Mouse (Mus musculus) gastrocnemius, postnatal 25 days (tissue): ENCODE results near the gene Gm49384. TPM values are rescaled to one million over a fixed set of nuclear protein-coding genes. Genes with fewer than 3 reads are reported as not detected.

ENCODE experiments used
- DNase-seq: peaks from one replicate; pipeline ENCODE4 v3.0.0; 2022
- total RNA-seq, 2 experiments: library from RNA; stranded (reverse); gene quantifications; 1 replicate in 1 of 2; 2 replicates in 1 of 2; pipeline ENCODE4 v1.2.3; 2021

Gm49384 gene
- total RNA-seq, 2 experiments from 2014 or later: 1.8 to 2.4 TPM

DNA sequence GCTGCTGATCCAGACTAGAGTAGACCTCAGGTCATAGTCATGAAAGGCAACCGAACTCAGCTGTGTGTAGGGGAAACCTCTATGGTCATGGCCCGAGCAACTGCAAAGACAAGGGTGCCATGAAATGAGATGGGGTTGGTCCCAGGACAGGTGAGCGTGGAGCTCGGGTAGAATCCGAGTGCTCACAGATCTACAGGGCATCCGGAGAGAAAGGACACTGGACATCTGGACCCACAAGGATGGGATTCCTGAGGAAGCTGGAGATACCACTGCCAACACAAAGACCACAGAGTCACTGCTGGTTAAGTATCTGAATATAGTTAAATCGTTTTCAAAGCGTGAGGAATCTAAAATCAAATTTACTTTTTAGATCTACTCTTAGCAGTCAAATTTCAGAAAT lies 3.3 kb upstream of the Gm49384 start:
- DNase-seq: no peak

DNA sequence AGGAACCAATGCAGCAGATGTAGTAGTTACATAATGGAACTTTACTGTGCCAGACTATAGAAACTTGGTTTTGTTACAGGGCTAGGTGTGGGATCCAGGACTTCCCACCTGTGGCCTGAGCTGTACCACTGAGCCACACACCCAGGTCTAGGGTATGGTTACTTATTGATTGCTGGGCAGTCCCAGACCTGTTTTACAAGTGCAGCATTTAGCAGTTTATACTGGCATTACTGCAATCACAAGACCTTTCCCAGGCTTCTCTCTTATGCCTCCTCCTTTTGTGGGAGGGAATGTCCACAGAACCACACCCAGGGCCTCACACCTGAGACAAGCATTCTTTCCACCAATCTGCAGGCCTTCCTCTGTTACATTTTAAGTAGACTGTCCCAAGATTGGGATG lies 5.1 kb downstream of the Gm49384 start:
- no peak for DNase-seq

DNA sequence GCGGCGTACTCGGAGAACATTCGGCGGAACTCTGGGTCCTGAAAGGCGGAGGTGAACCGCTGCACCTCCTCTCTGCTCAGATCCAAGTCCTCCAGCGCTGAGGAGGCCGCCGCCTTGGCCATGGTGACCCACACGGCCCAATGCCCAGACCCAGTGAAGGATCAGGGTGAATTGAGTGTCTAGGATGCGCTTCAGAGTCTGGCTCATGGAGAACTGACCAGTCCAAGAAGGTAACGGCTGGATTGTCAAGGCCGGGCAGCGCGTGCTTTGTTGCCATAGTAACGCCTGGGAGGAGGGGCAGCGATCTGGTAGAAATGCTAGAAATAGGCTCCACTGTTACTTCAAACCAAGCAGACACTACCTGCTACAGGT lies 5.9 kb downstream of the Gm49384 start, which contains the start of gene Dnaaf2:
TSS of gene Dnaaf2 (minus strand) at position 266 of the 372 bp plus-strand sequence.
- DNase-seq: no peak

DNA sequence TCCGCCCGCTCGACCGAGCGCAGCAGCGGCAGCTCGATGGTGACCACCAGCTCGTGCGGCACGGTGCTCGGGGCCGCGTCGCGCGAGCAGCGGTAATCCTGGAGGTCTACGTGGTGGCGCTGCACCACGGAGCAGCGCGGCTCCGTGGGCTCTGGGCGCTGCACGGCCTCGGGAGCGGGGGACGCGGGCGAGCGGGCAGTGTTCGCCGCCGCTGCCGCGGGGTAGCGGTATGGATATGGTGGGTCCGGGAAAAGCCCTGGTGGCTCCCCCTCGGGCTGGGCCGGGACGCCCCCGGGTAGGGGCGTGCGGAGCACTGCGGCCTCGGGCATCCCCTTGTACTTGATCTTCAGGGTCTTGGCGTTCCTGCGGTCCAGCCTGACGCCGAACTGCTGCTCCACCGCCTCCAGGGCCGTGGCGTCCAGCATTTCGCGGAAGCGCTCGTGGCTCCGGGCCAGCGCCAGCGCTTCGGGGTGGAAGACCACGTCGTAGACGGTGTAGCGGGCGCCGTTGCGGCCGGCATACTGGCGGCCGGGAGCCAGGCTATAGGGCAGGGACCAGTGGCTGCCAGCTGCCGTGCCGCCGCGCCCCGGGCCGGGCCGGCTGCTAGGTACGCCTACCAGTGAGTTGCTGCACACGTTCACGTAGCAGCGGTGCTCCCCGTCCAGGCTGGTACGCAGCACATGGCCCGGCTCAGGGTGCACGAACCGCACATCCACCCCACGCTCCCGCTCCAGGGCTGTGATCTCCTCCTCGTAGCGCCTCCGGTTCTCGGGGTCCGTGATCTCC lies 6.5 kb downstream of the Gm49384 start:
- DNase-seq: peak; percentile 36

DNA sequence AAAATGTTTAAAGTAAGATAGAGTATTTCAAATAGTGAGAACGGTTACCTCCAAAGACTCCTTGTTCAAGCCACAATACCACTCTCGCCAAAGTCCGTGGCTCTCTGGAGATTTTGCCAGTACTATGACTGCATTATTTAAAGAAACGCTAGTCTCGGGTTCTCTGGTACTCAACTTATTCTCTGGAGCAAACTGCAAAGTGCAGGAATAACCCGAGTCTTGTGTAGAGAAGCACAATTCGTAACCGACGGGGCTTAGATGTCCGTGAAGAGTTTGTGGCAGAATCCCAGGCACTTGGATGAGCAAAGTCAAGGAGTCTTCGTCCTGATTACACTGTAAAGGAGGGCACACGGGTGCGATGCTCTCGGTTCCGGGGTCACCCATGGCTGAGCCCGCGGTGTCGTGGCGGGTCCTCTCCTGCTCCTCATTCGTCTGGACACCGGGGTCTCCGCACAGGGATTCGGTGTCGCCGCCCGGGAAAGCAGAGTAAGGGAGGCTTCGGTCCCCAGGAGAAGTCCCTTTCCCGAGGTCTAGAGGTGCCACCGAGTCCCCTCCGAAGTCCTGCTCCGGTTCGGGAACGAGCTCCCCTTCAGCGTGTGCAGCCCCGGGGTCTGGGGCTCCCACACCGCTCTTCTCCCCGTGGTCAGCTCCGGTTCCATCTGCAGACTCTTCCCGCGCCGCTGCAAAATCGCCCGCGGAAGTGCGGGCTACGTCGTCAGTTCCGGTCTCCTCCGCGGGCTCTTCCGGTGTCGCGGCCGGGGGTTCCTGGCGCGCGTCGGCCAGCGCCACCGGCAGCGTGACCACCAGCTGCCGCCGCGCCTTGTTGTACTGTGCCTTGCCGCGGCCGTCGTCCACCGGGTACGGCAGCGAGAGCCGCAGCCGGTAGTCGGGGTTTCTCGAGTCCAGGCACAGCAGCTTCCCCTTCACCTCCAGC lies 7.4 kb downstream of the Gm49384 start, which contains the start of gene Gm49383:
TSS of gene Gm49383 (minus strand) at position 661 of the 934 bp plus-strand sequence.
- peak; percentile 50 for DNase-seq

DNA sequence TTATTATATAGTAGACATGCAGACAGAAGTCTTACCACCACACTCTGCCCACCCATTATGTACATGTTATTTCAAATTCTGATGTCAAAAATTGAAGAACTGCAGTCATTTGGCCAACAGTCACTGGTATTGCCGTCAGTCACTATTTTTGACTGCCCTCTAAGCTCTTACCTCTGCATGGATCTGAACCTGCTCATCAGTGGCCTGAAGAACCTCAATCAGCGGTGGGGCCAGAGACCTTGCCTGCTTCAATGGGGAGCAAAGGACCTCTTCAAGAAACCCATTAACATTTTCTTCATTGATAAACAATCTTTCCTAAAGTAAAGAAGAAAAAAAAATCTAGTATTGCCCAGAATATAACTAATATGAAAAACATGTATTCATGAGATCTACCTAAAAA lies 11.4 kb downstream of the Gm49384 start:
- DNase-seq: no peak

DNA sequence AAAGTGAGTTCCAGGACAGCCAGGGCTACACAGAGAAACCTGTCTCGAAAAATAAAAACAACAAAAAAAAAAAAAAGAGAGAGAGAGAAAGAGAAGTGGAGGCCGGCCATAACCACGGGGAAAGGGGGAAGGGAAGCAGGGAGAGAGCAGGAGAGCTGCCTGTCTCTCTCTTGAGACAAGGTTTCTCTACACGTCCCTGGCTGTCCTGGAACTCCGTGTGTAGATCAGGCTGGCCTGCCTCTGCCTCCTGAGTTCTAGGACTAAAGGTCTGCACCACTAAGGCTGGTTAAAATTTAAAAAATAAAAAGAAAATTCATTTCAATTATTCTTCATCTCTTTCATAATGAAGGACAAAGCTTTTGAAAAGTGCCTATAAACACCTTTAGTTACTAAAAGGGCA lies 12.7 kb downstream of the Gm49384 start:
- DNase-seq: no peak

DNA sequence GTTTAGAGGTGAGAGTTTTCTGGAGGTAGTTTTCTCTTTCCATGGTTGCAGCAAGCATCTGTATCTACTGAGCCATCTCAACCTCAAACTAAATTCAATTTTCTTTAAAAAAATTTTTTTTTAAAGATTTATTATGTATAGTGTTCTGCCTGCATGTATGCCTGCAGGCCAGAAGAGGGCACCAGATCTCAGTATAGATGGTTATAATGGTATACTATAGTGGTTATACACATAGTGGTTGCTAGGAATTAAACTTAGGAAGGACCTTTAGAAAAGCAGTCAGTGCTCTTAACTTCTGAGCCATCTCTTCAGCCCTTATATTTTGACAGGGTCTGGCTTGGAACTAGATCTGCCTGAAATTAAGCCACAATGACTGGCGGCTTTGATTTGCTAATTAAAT lies 13.5 kb downstream of the Gm49384 start:
- no peak for DNase-seq

DNA sequence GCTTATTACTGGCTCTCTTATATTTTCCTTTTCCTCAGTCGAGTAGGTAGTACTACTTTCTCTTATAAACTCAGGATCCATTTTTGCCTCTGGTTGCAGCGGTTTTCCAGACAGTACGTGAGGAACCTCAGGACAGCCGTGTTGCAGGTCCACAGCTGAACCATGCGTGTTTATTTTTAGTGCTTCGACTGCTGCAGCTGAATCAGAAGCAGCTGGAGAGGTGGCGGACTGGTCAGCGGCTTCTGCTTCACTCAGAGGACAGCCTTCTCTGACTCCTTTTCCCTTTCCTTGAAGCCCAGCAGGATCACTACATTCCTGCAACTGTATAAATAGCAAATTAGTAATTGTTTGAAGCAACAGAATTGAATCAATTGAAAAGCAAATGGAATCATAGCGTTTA lies 14.0 kb downstream of the Gm49384 start:
- no peak for DNase-seq

DNA sequence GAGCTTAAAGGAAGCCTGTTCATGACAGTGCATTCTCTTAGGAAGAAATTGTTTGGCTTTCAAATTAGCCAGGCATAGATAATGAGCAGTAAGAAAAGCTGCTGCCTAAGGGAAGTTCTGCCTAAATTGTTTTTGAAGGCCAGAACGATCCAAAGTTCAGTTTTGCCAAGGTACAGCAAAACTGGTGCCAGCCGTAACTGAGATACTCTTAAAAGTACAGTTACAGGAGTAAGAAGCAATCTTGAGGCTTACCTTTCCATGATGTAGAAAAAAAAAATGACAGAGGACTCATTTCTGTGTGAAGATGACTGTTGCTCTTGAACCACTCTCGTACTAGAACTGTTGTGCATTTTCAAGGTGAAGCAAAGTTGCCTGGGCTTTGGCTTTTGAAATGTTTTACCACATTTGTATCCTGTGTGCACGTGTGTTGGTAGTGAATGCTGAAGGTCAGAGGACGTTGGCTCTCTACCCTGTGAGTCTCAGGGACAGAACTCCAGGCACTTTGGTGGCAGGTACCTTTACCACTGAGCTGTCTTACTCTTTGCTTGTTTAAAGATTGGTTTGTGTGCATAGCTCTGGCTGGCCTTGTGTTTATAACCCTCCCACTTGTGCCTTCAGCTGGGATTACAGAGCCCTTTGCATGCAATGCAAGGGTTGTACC lies 17.1 kb downstream of the Gm49384 start:
- no peak for DNase-seq

DNA sequence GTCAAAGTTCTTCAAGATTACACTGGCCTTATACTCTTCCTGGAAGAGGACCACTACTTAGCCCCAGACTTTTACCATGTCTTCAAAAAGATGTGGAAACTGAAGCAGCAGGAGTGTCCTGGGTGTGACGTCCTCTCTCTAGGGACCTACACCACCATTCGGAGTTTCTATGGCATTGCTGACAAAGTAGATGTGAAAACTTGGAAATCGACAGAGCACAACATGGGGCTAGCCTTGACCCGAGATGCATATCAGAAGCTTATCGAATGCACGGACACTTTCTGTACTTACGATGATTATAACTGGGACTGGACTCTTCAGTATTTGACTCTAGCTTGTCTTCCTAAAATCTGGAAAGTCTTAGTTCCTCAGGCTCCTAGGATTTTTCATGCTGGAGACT lies 18.7 kb downstream of the Gm49384 start:
- no peak for DNase-seq

DNA sequence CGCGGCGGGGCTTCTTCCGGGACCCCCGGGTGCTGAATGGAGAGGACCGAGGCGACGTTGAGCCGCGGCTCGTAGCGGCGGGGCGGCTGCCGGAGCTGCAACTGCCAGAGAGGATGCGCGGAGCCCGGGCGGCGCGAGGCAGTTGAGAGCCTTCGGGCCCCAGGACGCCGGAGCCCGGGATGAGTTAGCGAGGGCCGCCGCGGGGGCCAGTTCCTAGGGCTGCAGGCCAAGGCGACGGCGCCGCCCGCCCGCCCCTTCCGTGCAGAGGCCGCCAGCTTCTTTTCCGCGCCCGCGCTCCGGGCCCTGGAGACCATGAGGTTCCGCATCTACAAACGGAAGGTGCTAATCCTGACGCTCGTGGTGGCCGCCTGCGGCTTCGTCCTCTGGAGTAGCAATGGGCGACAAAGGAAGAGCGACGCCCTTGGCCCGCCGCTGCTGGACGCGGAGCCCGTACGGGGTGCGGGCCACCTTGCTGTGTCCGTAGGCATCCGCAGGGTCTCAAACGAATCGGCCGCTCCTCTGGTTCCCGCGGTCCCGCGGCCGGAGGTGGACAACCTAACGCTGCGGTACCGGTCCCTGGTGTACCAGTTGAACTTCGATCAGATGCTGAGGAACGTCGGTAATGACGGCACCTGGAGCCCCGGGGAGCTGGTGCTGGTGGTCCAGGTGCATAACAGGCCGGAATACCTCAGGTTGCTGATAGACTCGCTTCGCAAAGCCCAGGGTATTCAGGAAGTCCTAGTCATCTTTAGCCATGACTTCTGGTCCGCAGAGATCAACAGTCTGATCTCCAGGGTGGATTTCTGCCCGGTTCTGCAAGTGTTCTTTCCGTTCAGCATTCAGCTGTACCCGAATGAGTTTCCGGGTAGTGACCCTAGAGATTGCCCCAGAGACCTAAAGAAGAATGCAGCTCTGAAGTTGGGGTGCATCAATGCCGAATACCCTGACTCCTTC lies 19.4 kb downstream of the Gm49384 start:
- DNase-seq: peak; percentile 62

DNA sequence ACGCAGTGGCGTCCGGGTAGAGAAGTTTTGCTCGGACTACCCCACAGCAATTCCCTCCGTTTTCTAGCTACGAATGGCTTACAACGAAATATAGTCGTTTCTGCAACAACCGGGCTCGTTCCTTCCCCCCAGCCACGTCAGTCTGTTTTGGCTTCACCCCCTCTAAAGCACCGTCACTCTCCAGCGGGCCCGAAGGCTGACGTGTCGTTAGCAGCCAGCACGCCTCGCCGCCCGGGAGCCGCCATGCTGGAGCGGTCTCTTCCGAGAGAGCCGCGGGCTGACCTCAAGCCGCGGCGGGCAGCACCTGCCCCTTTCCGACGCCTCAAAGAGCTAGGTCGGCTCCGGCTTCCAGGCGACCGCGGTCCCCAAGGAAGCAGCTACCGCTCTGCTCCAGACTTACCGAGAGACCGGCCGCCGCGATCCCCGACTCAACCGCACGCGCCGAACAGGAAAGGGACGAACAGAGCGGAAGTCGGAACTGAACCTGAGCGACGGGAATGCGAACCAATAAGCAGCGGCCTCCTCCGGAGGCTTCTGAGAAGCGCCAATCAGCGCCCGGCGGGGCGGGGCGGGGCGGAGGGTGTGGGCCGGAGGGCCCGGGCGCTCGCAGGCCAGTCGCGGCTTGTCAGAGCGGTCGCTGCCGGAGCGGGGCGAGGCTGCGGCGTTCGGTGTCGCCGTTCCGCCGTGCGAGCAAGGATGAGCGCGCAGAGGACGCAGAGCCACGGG lies 20.3 kb downstream of the Gm49384 start, which contains the start of the genes Rpl36al and Mgat2:
TSS of gene Rpl36al (minus strand) at position 501 of the 726 bp plus-strand sequence.
TSS of gene Mgat2 (plus strand) at position 575 of the 726 bp plus-strand sequence.
- DNase-seq: peak; percentile 98

DNA sequence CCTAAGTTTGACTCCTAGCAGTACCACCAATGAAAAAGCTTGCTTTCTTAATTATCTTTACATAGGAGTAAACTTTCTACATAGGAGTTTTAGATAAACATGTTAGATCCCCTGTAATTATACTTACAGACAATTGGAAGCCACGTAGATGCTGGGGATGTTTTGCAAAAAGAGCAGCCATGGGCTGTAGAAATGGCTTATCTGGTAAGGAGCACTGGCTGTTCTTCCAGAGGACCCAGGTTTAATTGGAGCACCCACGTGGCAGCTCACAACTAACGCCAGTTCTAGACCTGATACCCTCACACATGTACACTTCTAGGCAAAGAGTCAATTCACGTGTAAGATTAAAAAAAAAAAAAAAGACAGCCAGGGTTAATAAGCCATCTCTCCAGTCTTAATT lies 22.3 kb downstream of the Gm49384 start:
- no peak for DNase-seq

DNA sequence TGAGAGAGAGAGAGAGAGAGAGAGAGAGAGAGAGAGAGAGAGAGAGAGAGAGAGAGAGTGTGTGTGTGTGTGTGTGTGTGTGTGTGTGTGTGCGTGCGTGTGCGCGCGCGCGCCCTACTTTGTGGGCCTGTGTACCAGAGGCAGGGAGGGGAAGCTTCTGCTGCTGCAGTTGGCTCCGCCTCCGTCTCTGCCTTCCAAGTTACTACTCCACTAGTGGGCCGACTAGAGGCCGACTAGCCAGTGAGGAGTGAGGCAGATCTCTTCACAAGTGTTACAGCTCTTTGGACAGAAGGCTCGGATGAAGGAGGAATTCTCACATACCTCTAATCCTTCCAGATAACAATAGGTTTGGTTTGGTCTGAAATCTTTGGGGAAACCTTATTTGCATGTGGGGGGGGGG lies 24.7 kb downstream of the Gm49384 start:
- no peak for DNase-seq

DNA sequence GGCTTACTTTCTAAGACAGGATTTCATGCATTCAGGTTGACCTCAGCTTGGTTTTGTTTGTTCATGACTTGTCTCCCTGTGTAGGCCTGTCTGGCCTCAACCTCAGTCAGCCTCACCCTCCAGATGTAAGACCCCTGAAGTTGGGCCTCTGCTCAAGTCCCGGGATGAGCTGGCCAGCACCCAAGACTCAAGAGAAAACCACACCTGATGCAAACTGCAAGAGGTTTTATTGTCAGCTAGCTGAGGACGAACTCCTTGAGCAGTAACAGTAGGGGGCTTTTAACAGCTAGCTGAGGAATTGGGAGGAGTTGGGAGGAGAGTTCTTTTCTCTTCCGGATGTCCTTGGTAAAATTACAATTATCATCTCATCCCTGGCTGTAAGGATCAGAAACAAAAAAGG lies 26.5 kb downstream of the Gm49384 start:
- no peak for DNase-seq

DNA sequence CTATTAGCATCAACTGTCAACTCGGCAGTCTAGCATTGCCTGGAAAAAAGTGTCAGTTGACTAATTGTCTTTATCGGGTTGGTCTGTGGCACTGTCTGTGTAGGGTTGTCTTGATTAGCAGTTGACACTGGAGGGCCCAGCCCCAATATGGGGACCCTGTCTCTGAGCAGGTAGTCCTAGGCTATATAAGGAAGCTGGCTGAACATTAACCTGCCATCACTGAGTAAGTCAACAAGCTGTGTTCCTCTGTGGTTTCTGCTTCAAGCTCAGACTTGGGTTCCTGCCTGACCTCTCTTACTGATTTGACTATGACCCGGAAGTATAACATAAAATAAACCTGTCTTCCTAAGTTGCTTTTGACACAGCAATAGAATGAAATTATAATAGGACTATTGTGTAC lies 28.1 kb downstream of the Gm49384 start:
- no peak for DNase-seq

DNA sequence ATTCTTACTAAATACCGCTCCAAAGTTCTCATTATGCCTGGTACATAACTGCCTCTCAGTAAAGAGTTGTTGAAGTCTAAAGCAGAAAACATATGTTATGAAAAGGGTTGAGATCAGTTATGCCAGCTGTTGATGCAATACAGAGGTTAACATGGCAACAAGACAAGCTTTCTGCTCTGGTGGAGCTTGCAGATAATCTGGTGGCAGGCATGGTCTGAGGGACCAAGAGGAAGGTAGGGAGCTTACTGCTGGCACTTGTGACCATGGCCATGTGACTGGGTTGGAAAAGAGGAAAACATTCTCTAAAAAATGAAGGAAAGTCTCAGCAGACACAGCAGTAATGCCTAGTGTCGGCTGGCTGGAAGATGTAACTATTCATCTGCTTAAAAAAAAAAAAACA lies 32.8 kb downstream of the Gm49384 start:
- DNase-seq: no peak

DNA sequence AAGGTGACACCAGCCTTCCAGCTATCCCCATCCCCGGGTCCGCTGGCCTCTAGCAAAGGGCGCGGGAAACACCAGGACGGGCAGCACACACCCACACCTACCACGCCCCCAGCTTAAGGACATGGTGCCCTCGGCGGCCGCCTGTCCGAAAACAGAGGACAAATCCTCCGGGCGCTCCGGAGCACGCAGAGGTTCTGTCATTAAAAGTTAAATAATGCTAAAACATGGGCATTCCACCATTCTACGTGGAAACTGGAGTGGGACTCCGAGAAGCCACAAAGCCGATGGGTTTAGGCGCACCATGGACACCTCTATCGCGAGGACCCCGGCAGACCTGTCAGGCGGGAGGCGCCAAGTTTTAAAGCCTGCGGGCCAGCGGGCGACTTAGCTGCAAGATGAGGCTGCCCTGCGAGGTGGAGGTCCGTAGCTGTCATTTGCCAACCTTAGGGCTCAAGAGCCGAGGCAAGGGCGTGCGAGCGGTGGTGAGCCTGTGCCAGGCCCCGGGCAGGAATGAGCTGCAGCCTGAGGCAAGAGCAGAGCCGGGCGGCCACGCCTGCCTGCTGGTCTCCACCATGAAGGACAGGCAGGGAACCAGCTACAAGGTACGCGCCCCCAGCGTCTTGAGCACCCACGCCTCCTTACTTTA lies 35.5 kb downstream of the Gm49384 start, which contains the start of gene Lrr1:
TSS of gene Lrr1 (plus strand) at position 354 of the 646 bp plus-strand sequence.
- DNase-seq: peak; percentile 80
